Mouse (Mus musculus): ENCODE measurements at regions not wholly inside any gene's neighbourhood (a gene's known extent, or its start where the extent isn't known, plus 50 kb on each side); places are given as distances from the start of the nearest gene placed in this dataset.

GRCm38 (mm10) chr12:27171595-27171994, 170.8 kb downstream of the Sox11 start:
- TF ChIP-seq POLR2A (IDR thresholded peaks at IDR 0.05; ENCODE audit: insufficient read depth, low read depth, low read length) (no peak), CTCF (IDR thresholded peaks at IDR 0.05; ENCODE audit: insufficient read depth, low read depth, low read length) (no peak)
